Comparison of ENCODE assay signal across 1 mouse cellular context in the genomic region with DNA sequence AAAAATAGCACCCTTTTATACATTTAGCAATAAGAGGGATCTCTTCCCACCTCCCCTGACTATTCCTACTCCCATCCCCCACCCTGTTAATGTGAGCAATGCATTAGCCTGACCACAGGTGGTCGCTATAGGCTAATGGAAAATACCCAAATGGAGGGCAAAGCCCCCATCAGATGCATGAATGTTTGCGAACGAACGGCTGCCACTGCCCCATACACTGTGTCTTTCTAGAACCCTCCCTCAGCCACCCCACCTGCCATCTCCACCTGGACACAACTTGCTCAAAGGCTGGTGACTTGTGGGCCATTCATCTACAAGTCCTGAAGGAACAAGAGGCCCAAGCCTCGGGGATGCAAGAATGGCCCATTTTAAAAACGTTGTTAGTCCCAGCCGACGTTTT.
TF ChIP-seq lines count a peak whose summit lies in the region.

No protein-coding gene starts in this region.

TF ChIP-seq in MEL, 35 proteins besides CTCF, POLR2A, EP300 and RAD21 (continued from another document):
- TF ChIP-seq JUND (IDR thresholded peaks at IDR 0.05; ENCODE audit: low read depth, low read length) (no peak), MYB (IDR thresholded peaks at IDR 0.05; ENCODE audit: low read depth, low read length) (no peak), ELF1 (IDR thresholded peaks at IDR 0.05; ENCODE audit: low read depth, low read length) (no peak)
